Mouse (Mus musculus): ENCODE measurements around the gene Ntsr1. TPM values are rescaled to one million over a fixed set of nuclear protein-coding genes. Genes with fewer than 3 reads are reported as not detected.

Ntsr1 gene
- total and polyA plus RNA-seq, 3 experiments: not detected

DNA sequence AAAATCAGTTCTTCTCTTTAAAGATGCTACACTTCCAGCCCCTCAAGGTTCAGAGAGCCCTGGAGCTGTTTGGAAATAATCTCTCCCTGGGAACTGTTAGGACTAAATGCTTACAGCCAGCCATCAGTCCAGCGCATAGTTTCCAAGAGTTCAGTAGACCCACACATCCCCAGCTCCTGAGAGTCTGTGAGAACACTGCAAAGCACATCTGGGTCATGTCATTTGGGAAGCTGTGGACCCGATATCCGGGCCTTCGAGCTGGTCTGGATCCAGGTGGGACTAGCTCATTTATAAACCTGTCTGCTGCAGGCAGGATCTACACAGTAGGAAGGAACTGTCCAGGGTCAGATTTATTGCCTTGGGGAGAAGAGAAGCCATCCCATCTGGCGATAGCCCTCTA, 11.1 kb downstream of the Ntsr1 start:
- Histone ChIP-seq H3K4me3 (ENCODE audit: control insufficient read depth in 1 of 2, insufficient read depth in 1 of 2, low read depth in 2 of 2, low read length in 2 of 2) (no peak overlapping the region), H3K9ac (ENCODE audit: control insufficient read depth, low read depth, low read length, poor library complexity, severe bottlenecking) (no peak overlapping the region), H3K79me2 (ENCODE audit: control insufficient read depth, insufficient read depth, low read length, poor library complexity) (no peaks in the 10 kb centered on the region), H3K4me1 (ENCODE audit: control insufficient read depth in 1 of 2, insufficient read depth in 2 of 2, low read length in 2 of 2) (no peaks in the 10 kb centered on the region), H3K9me3 (replicated peaks; ENCODE audit: insufficient read depth, low read length) (no peaks in the 10 kb centered on the region), H3K27ac (ENCODE audit: control insufficient read depth, low read depth, low read length) (no peak overlapping the region), H3K36me3 (ENCODE audit: control insufficient read depth in 1 of 2, insufficient read depth in 2 of 2, low read length in 2 of 2) (no peaks in the 10 kb centered on the region), H3K27me3 (ENCODE audit: control insufficient read depth in 1 of 2, insufficient read depth in 2 of 2, low read length in 2 of 2) (peaks cover 8 to 16% of the 10 kb centered on the region in 2 experiments)
- TF ChIP-seq TCF12 (IDR thresholded peaks at IDR 0.05; ENCODE audit: low read depth, low read length) (no peak), MAX (IDR thresholded peaks at IDR 0.05; ENCODE audit: low read length) (no peak), ZMIZ1 (IDR thresholded peaks at IDR 0.05; ENCODE audit: low read depth, low read length) (no peak), CTCF (IDR thresholded peaks at IDR 0.05 in 2 of 3, conservative IDR thresholded peaks at IDR 0.05 in 1 of 3; ENCODE audit: control insufficient read depth in 1 of 3, insufficient read depth in 1 of 3, low read depth in 2 of 3, low read length in 3 of 3, poor library complexity in 1 of 3, severe bottlenecking in 1 of 3) (no peak), NRF1 (IDR thresholded peaks at IDR 0.05; ENCODE audit: insufficient read depth, low read depth, low read length, poor library complexity, severe bottlenecking) (no peak), POLR2A (IDR thresholded peaks at IDR 0.05; ENCODE audit: control insufficient read depth in 1 of 2, insufficient read depth in 1 of 2, low read depth in 1 of 2, low read length in 2 of 2, poor library complexity in 1 of 2) (no peak), ELF1 (IDR thresholded peaks at IDR 0.05; ENCODE audit: low read depth, low read length) (no peak), ETS1 (IDR thresholded peaks at IDR 0.05; ENCODE audit: low read depth, low read length) (no peak), EP300 (IDR thresholded peaks at IDR 0.05; ENCODE audit: low read depth in 1 of 2, low read length in 2 of 2) (no peak), ZKSCAN1 (IDR thresholded peaks at IDR 0.05; ENCODE audit: low read depth, low read length) (no peak), MYC (IDR thresholded peaks at IDR 0.05; ENCODE audit: low read depth, low read length) (no peak), POLR2AphosphoS2 (IDR thresholded peaks at IDR 0.05; ENCODE audit: low read length) (no peak), CHD2 (IDR thresholded peaks at IDR 0.05; ENCODE audit: low read length) (no peak), NELFE (IDR thresholded peaks at IDR 0.05; ENCODE audit: low read depth, low read length) (no peak), GATA1 (IDR thresholded peaks at IDR 0.05; ENCODE audit: low read depth, low read length) (no peak), MEF2A (IDR thresholded peaks at IDR 0.05; ENCODE audit: extremely low read depth, insufficient replicate concordance, low read depth, low read length, poor library complexity, severe bottlenecking) (no peak), RCOR1 (IDR thresholded peaks at IDR 0.05; ENCODE audit: low read depth, low read length) (no peak)
- DNase-seq (ENCODE audit: low read depth, low spot score): no peak

GRCm38 (mm10) chr2:180511875-180512661, 12.3 kb downstream of the Ntsr1 start:
- TF ChIP-seq CHD1 (IDR thresholded peaks at IDR 0.05; ENCODE audit: low read depth, low read length) (no peak), POLR2A (IDR thresholded peaks at IDR 0.05; ENCODE audit: control insufficient read depth in 1 of 2, insufficient read depth in 1 of 2, low read depth in 1 of 2, low read length in 2 of 2, poor library complexity in 1 of 2) (no peak), KAT2A (conservative IDR thresholded peaks at IDR 0.05; ENCODE audit: low read depth, low read length) (no peak), MAX (IDR thresholded peaks at IDR 0.05; ENCODE audit: low read length) (no peak), NRF1 (IDR thresholded peaks at IDR 0.05; ENCODE audit: insufficient read depth, low read depth, low read length, poor library complexity, severe bottlenecking) (no peak), GABPA (IDR thresholded peaks at IDR 0.05; ENCODE audit: low read depth, low read length) (no peak), MYC (IDR thresholded peaks at IDR 0.05; ENCODE audit: low read depth, low read length) (no peak), SMC3 (IDR thresholded peaks at IDR 0.05; ENCODE audit: low read depth, low read length) (no peak), MYB (IDR thresholded peaks at IDR 0.05; ENCODE audit: low read depth, low read length) (no peak), ZKSCAN1 (IDR thresholded peaks at IDR 0.05; ENCODE audit: low read depth, low read length) (no peak), CHD2 (IDR thresholded peaks at IDR 0.05; ENCODE audit: low read length) (no peak), EP300 (IDR thresholded peaks at IDR 0.05; ENCODE audit: low read depth in 1 of 2, low read length in 2 of 2) (no peak), ELF1 (IDR thresholded peaks at IDR 0.05; ENCODE audit: low read depth, low read length) (no peak), MXI1 (IDR thresholded peaks at IDR 0.05; ENCODE audit: low read depth, low read length) (no peak), RCOR1 (IDR thresholded peaks at IDR 0.05; ENCODE audit: low read depth, low read length) (no peak), E2F4 (IDR thresholded peaks at IDR 0.05; ENCODE audit: borderline replicate concordance, low read depth, low read length) (no peak)
- H3K9me3 ChIP-seq (replicated peaks; ENCODE audit: insufficient read depth, low read length): no peaks in the 10 kb centered on the region
- H3K36me3 ChIP-seq (ENCODE audit: control insufficient read depth in 1 of 2, insufficient read depth in 2 of 2, low read length in 2 of 2): no peaks in the 10 kb centered on the region
- no peak for DNase-seq (ENCODE audit: low read depth, low spot score)
- H3K4me1 ChIP-seq (ENCODE audit: control insufficient read depth in 1 of 2, insufficient read depth in 2 of 2, low read length in 2 of 2): no peaks in the 10 kb centered on the region
- peaks cover 8 to 16% of the 10 kb centered on the region in 2 experiments for H3K27me3 ChIP-seq (ENCODE audit: control insufficient read depth in 1 of 2, insufficient read depth in 2 of 2, low read length in 2 of 2)
- no peak overlapping the region for H3K9ac ChIP-seq (ENCODE audit: control insufficient read depth, low read depth, low read length, poor library complexity, severe bottlenecking)
- H3K4me3 ChIP-seq (ENCODE audit: control insufficient read depth in 1 of 2, insufficient read depth in 1 of 2, low read depth in 2 of 2, low read length in 2 of 2): no peak overlapping the region
- no peak overlapping the region for H3K27ac ChIP-seq (ENCODE audit: control insufficient read depth, low read depth, low read length)
- no peaks in the 10 kb centered on the region for H3K79me2 ChIP-seq (ENCODE audit: control insufficient read depth, insufficient read depth, low read length, poor library complexity)
